Mouse (Mus musculus): ENCODE measurements around the gene Filip1. TPM values are rescaled to one million over a fixed set of nuclear protein-coding genes. Genes with fewer than 3 reads are reported as not detected.

Filip1 gene
- polyA plus RNA-seq, 1 experiment from 2014 or later: 5.3 TPM

- H3K4me1 ChIP-seq (replicated peaks; ENCODE audit: control insufficient read depth, insufficient read depth, low read length): no peaks in the 10 kb centered on the region
- no peaks in the 10 kb centered on the region for H3K36me3 ChIP-seq (ENCODE audit: control insufficient read depth, insufficient read depth)
- 62% methylated on average over 4 of the region's 4 CpGs for WGBS
- no peak overlapping the region for H3K4me3 ChIP-seq (ENCODE audit: low read depth, low read length)
- H3K9ac ChIP-seq (ENCODE audit: low read depth, low read length): no peak overlapping the region
- no peaks in the 10 kb centered on the region for H3K27me3 ChIP-seq (replicated peaks; ENCODE audit: control insufficient read depth, insufficient read depth, low read length)
- no peak for ATAC-seq
- no peak for TF ChIP-seq CTCF (IDR thresholded peaks at IDR 0.05; ENCODE audit: low read depth)
- H3K27ac ChIP-seq (ENCODE audit: low read depth, low read length): no peak overlapping the region
- no peak overlapping the region for H3K4me2 ChIP-seq (replicated peaks; ENCODE audit: low read depth)
- H3K9me3 ChIP-seq (ENCODE audit: control insufficient read depth): no peaks in the 10 kb centered on the region
Measured at GRCm38 (mm10) chr9:79969544-79969943, 43.1 kb downstream of the Filip1 start.

DNA sequence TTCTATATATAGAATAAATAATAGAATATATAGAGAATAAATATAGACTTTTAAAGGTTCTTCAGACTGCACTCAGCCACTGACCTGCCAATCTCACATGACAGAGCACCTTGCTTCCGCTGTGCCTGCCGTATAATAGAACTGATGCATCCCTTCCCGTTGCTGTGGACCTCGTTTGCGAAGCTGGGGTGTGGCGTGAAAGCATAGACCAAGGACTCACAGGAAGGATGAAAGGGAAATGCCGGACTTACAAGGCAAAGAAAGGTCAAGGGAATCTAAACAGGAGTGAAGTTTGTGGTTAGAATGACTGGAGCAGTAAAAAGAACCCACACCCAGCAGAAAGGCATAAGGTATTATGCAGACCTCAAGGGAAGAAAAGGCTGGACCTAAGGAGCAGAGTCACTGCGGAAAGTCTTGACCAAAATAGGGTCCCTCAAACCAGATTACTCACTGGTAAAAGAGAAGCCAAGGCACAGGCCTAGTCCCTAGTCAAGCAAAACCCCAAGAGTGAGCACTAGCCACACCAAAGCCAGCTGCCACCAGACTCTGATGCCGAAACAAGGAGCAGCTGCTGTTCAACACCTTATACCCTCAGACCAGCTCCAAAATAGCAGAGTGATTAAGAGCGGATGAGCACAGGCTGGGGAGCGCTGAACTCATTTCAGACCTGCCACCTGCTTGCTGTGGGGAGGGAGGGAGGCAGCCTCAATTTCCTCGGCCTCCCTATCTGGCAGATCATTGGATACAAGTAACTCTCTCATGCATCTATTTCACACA, 45.8 kb downstream of the Filip1 start:
- no peak for ATAC-seq

GRCm38 (mm10) chr9:79965600-79966392, 46.9 kb downstream of the Filip1 start:
- Histone ChIP-seq H3K27me3 (replicated peaks; ENCODE audit: control insufficient read depth, insufficient read depth, low read length) (no peaks in the 10 kb centered on the region), H3K36me3 (ENCODE audit: control insufficient read depth, insufficient read depth) (no peaks in the 10 kb centered on the region), H3K9ac (ENCODE audit: low read depth, low read length) (no peak overlapping the region), H3K4me3 (ENCODE audit: low read depth, low read length) (no peak overlapping the region), H3K4me1 (replicated peaks; ENCODE audit: control insufficient read depth, insufficient read depth, low read length) (no peaks in the 10 kb centered on the region), H3K27ac (ENCODE audit: low read depth, low read length) (no peak overlapping the region; the same call in 1 of the 2 replicates), H3K9me3 (ENCODE audit: control insufficient read depth) (no peaks in the 10 kb centered on the region), H3K4me2 (replicated peaks; ENCODE audit: low read depth) (peak overlapping the region; percentile 21)
- no peak for ATAC-seq
- no peak for TF ChIP-seq CTCF (IDR thresholded peaks at IDR 0.05; ENCODE audit: low read depth)
- WGBS: 62% methylated on average over 14 of the region's 14 CpGs

More for the DNA sequence above, 45.8 kb downstream of the Filip1 start:
- Histone ChIP-seq H3K4me3 (ENCODE audit: low read depth, low read length) (no peak overlapping the region), H3K36me3 (ENCODE audit: control insufficient read depth, insufficient read depth) (no peaks in the 10 kb centered on the region), H3K9me3 (ENCODE audit: control insufficient read depth) (no peaks in the 10 kb centered on the region), H3K27ac (ENCODE audit: low read depth, low read length) (no peak overlapping the region), H3K4me1 (replicated peaks; ENCODE audit: control insufficient read depth, insufficient read depth, low read length) (no peaks in the 10 kb centered on the region), H3K9ac (ENCODE audit: low read depth, low read length) (no peak overlapping the region), H3K27me3 (replicated peaks; ENCODE audit: control insufficient read depth, insufficient read depth, low read length) (no peaks in the 10 kb centered on the region), H3K4me2 (replicated peaks; ENCODE audit: low read depth) (no peak overlapping the region)
- no peak for TF ChIP-seq CTCF (IDR thresholded peaks at IDR 0.05; ENCODE audit: low read depth)
- WGBS: 63% methylated on average over 12 of the region's 12 CpGs

GRCm38 (mm10) chr9:79965003-79965402, 47.6 kb downstream of the Filip1 start:
- no peak for ATAC-seq
- Histone ChIP-seq H3K27ac (ENCODE audit: low read depth, low read length) (no peak overlapping the region), H3K27me3 (replicated peaks; ENCODE audit: control insufficient read depth, insufficient read depth, low read length) (no peaks in the 10 kb centered on the region), H3K36me3 (ENCODE audit: control insufficient read depth, insufficient read depth) (no peaks in the 10 kb centered on the region), H3K4me2 (replicated peaks; ENCODE audit: low read depth) (no peak overlapping the region), H3K4me3 (ENCODE audit: low read depth, low read length) (no peak overlapping the region), H3K9ac (ENCODE audit: low read depth, low read length) (no peak overlapping the region), H3K4me1 (replicated peaks; ENCODE audit: control insufficient read depth, insufficient read depth, low read length) (no peaks in the 10 kb centered on the region), H3K9me3 (ENCODE audit: control insufficient read depth) (no peaks in the 10 kb centered on the region)
- no peak for TF ChIP-seq CTCF (IDR thresholded peaks at IDR 0.05; ENCODE audit: low read depth)
- WGBS: 81% methylated on average over 5 of the region's 5 CpGs

DNA sequence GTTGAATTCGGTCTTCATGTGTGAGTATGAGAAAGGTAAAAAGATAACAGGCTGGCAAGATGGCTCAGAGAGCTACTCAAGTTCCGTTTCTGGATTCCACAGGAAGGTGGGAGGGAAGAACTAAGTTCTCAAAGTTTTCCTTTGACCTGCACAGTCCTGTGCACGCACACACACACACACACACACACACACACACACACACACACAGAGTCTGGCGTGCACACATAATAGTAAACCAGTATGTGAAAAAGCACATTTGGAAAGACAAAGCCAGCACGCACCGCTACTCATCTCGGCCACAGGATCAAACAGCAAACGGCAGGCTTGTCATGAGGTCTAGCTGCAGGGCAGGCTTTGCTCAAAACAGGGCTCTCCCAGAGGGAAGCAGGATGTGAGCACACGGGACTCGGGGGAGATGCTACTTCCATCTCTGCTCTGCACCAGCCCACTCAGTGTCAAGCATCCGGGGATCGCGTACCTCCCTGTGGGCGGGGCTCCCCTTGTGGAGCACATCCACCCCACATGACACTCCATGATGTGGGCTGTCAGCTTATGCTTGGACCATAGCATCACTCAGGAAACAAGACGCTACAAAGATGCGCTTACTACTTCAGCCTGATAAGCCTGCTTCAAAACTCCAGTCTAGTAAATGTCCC, 50.9 kb downstream of the Filip1 start:
- H3K27ac ChIP-seq (ENCODE audit: low read depth, low read length): peak overlapping the region; percentile 28; the same call in 1 of the 2 replicates
- WGBS: 62% methylated on average over 16 of the region's 16 CpGs
- no peak overlapping the region for H3K4me3 ChIP-seq (ENCODE audit: low read depth, low read length)
- H3K4me2 ChIP-seq (replicated peaks; ENCODE audit: low read depth): no peak overlapping the region; the same call in 1 of the 2 replicates
- TF ChIP-seq CTCF (IDR thresholded peaks at IDR 0.05; ENCODE audit: low read depth): 0 out of 2 replicates have a peak, but pooled peaks have one; percentile 8
- no peaks in the 10 kb centered on the region for H3K9me3 ChIP-seq (ENCODE audit: control insufficient read depth)
- no peaks in the 10 kb centered on the region for H3K4me1 ChIP-seq (replicated peaks; ENCODE audit: control insufficient read depth, insufficient read depth, low read length)
- H3K9ac ChIP-seq (ENCODE audit: low read depth, low read length): no peak overlapping the region
- no peak for ATAC-seq
- H3K27me3 ChIP-seq (replicated peaks; ENCODE audit: control insufficient read depth, insufficient read depth, low read length): no peaks in the 10 kb centered on the region
- no peaks in the 10 kb centered on the region for H3K36me3 ChIP-seq (ENCODE audit: control insufficient read depth, insufficient read depth)

DNA sequence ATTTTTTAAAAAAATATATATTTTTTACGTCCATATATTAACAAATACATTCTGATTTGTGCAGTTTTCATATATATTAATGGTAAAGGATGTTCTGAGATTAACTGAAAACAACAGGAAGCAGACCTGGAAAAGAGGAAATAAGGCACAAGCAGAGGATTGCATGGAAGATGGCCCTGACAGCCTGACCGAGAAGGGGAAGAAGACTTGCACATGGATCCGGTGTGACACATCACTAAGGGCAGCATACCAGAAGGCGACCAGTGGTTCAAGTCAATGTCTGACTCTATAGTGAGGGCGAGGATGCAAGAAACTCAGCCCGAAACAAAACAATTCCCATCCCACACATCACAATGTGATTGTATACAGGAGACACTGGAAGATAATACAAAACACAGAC, 52.2 kb downstream of the Filip1 start:
- no peak for TF ChIP-seq CTCF (IDR thresholded peaks at IDR 0.05; ENCODE audit: low read depth)
- ATAC-seq: no peak
- WGBS: 82% methylated on average over 6 of the region's 6 CpGs

More for the DNA sequence above, 52.2 kb downstream of the Filip1 start:
- H3K9ac ChIP-seq (ENCODE audit: low read depth, low read length): no peak overlapping the region
- no peaks in the 10 kb centered on the region for H3K27me3 ChIP-seq (replicated peaks; ENCODE audit: control insufficient read depth, insufficient read depth, low read length)
- no peaks in the 10 kb centered on the region for H3K9me3 ChIP-seq (ENCODE audit: control insufficient read depth)
- no peaks in the 10 kb centered on the region for H3K36me3 ChIP-seq (ENCODE audit: control insufficient read depth, insufficient read depth)
- no peak overlapping the region for H3K4me2 ChIP-seq (replicated peaks; ENCODE audit: low read depth)
- H3K4me3 ChIP-seq (ENCODE audit: low read depth, low read length): no peak overlapping the region
- H3K27ac ChIP-seq (ENCODE audit: low read depth, low read length): no peak overlapping the region
- H3K4me1 ChIP-seq (replicated peaks; ENCODE audit: control insufficient read depth, insufficient read depth, low read length): no peaks in the 10 kb centered on the region

Data from intestine, postnatal 0 days (tissue).